Mouse (Mus musculus) right cerebral cortex, postnatal 36 days (tissue): Measurements from ENCODE around the gene Gba2.
"Not testable (repeated sequence)": the region's sequence is repeated elsewhere in the genome, so short reads cannot be mapped to it uniquely, and the experiment has no call there.

Experiments used
- DNase-seq, 2 experiments: peaks; one replicate each; pipeline ENCODE4 v3.0.0; 2022; ENCODE audit warnings: low spot score in 2 of 2, mixed read lengths in 1 of 2

The Gba2 gene

DNA sequence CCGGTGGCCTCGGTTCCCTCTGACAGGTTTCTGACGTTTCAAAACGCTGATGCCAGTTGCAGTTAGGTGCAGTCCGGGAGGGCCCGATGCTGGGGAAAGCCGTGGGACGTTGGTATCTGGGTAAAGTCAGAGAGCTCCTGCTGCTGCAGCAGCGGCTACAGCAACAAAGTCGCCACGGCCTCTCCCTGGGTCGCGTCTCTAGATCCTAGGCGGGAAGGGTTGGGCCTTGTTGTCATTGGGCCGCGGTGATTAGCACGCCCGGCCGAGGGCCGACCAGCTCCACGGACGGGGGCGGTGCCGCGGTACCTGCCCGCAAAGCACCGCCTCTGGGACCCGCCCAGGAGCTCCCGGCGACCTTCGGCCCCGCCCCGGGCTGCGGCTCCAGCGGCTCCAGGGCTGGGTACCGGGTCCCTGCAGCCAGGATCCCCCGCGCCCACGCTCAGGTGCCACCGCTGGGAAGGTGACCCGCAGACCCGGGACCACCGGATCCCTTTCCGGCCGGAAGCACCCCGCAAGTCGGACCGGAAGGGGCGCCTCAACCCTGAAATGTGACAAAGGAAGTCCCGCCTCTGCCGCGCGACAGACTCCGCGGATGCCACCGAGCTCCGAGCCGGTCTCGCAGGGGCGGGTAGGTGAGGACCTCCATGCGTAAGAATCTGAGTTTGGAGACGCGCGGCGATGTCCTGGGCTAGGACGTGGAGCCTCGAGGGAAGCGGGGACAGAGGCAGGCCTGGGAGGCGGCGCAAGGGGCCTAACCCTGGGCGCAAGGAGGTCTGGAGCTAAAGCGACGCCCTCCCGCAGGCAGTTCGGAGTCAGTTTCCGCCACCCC, at the start of gene Gba2, which contains the start of gene Rgp1:
Gene Gba2, minus strand, starts transcription at position 498 of the 829 bp plus-strand sequence.
Gene Rgp1, plus strand, starts transcription at position 340 of the 829 bp plus-strand sequence.
- DNase-seq, result peak; percentile 81 to 84

DNA sequence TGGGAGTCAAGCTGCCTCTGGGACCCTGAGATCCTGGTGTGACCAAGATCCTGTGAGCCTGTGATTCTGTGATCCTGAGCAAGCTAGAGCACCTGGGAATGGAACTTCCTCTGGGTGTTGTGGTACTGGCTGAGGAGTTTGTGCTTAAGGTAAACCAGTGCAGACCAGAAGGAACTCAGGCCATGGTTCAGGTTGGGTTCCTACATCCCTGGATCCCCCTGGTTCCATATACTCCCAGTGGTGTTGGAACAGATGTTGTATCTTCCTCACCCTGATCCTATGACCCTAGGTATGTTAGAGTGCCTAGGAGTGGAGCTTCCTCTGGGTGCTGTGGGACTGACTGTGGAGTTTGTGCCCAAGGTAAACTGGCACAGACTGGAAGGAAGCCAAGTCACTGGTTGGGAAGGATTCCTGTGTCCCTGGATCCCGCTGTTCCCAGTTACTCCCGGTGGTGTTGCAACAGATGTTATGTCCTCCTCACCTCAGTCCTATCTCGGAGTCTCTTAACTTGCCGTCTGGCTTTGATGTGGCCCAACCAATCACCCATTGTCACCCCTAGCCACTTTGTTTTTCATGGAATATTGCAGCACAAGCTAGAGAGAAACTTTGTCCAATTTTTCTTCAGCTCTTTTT, 41.6 kb upstream of the Gba2 start:
- no peak for DNase-seq

DNA sequence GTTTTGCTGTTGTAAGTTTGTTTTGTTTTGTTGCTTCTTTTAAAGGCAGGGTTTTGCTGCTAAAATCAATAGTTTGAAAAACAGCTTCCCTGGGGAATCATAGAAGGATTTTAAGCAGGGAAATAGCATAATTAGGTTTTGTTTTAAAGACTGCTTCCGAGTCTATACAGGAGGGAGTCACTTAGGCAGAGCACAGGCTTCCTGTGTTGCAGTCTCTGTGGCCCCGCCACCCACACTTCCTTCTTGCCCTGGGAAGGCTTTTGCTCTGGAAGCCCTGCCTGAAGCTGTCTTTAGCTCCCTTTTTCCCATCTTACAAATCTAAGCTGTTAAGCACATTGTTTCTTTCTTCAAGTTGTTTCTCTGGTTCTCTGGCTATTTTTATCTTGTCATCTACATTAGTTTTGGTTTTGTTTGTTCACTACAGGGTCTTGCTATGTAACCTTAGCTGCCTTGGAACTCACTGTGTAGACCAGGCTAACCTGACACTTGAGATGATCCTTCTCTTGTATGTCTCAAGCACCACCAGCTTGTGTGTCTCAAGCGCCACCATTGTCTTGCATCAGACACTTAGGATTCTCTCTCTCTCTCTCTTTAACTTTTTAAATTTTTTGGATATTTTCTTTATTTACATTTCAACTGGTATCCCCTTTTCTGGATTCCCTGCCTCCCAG, 34.5 kb upstream of the Gba2 start:
- no peak for DNase-seq

DNA sequence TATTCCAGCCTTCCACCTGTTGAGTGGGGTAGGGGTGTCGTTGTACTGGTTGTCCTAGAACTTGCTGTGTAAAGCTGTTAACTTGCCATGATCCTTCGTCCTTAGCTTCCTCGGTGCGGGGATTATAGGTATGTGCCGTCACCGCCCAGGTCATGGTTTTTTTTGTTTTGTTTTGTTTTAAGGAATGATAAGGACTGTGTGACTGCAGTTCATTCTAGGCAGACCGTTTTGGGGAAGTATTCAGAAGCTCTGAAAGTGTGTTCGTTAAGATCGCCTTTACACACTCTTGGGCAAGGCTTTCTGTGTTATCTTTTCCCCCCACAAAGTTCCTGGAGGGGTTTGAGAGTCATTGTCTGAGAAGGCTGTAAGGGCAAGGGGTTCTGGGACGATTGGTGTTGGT, 33.9 kb upstream of the Gba2 start:
- no peak for DNase-seq

DNA sequence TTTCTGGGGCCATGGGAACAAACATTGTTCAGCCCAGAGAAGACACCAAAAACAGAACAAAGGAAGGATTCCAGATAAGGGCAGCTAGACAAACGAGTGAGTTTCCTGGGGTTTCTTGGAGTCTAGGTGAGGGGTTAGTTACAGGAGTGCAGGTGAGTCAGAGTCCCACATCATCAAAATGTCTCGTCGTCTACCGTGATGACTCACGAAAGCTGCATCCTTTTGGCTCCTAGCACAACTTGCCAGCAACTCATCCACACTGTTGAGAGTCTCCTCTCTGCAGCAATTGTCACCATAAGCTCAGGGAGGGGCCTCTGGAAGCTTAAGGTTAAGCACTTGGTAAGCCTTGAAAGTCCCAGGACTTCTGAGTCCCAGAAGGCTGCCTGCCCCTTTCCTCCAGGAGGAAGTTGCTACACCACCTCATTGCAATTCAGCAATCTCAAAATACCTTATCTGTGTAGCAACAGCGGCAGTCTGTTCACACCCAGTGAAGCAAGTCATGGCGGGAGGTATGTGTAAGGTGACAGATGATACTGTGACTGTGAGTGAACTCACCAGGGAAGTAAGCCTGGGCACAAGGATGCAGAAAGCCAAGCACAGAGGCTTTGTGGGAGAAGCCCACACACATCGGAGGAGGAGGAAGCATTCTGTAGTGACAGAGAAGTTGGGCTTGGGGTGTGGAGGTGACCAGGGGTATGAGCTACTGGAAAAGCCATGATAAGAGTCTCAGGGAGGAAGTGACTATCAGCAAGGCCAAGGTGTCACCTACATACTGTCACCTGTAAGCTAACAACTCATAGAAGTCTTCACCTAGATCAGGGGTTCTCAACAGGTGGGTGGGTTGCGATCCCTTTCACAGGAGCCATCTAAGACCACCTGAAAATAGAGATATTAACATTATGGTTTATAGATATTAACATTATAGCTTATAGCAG, 26.3 kb upstream of the Gba2 start:
- DNase-seq, result no peak

DNA sequence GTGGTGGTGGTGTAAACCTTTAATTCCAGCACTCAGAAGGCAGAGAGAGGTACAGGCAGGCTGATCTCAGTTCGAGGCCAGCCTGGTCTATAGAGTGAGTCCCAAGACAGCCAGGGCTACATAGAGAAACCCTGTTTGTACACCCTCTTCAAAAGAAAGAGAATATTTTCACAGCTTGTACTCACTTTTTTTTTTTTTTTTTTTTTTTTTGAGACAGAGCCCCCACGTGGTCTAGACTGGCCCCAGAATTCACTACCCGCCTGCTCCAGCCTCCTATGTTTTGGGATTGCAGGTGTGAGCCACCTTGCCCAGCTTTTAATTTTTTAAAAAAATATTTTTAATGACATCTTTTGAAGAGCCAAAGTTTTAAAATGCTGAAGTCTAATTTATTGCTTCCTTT, 25.4 kb upstream of the Gba2 start:
- no peak for DNase-seq

DNA sequence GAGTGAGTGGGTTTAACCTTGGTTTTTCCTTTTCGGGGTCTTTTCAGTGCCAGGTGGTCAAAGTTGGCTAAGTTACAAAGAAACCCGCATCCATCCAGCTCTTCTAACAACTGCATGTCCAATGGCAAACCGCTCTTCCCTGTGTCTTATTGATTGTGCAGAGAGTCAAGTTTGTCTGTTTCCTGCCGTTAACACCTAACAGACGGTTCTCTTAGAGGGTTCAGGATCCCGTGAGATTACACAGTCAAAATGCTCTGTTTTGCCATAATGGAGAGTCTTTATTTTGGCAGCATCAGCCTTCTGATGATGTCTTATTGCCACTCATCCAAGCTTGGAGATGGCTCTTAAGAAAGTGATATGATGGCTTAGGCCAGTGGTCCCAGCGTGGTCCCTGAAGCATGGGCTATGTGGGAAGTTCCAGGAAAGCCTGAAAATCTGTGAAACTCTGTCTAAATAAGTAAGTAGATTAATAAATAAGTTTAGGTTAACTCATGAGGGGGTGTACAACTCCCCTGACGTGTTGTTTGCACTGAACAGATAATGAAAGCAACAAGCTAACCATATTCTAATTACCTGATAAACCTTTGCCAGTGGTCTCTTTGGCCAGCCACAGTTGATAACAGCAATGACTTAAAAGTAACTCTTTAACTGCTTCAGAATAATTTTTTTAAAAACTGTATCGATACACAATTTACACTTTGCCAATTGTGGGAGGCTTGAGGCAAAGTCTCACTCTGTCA, 21.7 kb upstream of the Gba2 start:
- no peak for DNase-seq

DNA sequence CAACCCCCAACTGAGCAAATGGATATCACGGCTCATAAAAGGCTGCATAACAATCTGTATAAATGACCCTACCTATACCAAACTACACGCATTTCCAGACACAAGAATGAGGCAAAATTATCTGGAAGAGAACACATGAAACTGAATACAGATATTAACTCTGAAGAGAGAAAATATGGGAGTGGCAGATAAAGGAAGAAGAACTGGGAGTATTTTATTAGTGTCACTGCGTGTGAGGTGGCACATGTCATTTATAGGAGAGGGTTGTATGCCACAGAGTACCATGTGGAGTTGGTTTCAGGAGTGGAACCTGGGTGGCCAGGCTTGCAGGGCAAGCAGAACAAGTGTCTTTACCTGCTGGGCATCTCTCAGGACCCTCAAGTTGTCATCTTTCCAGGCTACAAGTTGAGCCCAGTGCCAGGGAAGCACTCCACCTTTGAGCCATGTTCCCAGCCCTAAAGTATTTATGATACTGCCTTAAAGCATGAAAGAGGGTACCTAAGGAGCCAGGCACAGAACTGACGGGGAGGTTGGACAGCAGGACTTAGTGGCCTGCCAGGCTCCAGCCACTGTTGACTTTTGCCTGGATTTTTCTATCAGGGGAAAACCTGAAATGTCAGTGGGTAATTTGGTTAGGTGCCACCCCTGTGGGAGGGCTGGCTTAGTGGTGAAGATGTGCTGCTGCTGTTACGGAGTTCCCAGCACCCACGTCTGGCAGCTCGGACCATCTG, 20.1 kb upstream of the Gba2 start:
- no peak for DNase-seq

DNA sequence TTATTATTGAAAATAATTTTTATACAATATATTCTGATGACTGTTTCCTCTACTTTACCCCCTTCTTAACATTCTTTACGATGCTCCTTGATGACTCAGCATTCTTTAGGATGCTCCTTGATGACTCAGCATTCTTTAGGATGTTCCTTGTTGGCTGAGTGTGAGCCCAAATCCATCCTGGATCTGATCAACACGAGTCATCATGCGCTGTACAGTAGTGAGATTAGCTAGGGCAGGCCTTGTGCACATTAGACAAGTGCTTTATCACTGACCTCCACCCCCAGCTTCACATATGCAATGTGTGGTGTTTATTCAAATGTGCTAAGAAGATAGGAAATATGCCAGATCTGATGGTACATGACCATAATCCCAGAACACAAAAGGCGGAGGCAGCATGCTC, 19.5 kb upstream of the Gba2 start:
- no peak for DNase-seq

DNA sequence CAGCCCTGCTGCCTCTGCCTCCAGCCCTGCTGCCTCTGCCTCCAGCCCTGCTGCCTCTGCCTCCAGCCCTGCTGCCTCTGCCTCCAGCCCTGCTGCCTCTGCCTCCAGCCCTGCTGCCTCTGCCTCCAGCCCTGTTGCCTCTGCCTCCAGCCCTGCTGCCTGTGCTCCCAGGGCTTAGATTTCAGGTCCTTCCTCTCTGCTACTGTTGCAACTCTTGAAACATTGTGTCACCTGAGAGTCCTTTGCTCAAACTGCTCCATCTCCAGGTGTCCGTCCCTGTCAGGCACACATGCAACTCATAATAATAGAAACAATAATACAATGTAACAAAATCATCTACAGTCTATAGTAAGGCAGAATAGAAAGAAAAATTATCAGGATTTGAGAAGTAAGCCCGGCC, 17.9 kb upstream of the Gba2 start:
- DNase-seq, result not testable (repeated sequence)

DNA sequence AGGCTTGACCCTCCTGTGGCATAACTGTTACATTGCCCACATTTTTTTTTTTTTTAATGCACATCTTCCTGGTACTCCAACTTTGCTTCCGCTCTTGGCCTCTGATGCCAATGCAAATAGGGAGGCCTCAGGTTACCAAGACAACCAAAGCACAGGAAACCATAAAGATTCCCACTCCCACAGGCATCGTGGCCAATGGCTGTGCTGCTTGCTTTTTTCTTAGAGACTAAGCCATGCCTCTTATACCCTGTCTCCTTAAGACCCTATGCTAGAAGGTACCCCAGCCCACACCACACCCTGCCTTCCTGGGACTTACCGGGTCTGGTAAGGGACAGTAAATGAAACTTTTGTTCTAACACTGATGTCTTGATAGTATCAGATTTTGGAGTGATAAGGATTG, 14.8 kb upstream of the Gba2 start:
- no peak for DNase-seq

DNA sequence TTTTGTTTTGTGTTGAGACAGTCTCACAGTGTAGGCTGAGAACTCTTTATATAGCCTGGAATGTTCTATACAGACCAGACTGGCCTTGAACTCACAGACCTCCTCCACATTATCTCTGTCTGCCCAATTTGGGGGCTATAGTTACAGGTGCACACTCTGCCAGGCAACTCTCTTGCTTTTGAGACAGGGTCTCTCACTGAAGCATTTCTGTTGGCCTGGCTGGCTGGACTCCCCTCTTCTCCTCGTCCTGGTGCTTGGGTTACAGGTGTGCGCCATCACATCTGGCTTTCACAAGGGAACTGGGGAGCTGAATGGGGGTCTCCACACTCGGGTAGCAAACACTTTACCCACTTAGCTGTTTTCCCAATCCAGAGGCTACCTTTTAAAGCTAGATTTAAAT, 13.3 kb upstream of the Gba2 start:
- no peak for DNase-seq

DNA sequence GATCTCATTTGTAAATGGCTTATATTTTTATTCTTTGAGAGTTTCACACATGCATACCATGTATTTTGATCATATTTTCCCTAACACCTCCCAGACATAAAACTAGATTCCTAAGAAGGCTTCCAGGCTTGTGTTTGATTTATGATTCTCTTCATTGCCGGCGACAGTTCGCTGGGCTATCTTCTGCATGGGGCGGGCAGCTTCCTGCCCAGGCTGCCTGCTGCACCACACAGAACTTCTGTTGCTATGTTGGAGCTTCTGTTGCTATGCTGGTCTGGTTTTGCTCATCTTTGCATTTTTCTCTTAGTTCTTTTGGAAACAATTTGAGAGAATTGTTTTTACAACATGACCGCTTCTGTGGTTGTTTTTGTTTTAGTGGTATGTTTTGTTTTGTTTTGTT, 12.9 kb upstream of the Gba2 start:
- DNase-seq, result no peak

DNA sequence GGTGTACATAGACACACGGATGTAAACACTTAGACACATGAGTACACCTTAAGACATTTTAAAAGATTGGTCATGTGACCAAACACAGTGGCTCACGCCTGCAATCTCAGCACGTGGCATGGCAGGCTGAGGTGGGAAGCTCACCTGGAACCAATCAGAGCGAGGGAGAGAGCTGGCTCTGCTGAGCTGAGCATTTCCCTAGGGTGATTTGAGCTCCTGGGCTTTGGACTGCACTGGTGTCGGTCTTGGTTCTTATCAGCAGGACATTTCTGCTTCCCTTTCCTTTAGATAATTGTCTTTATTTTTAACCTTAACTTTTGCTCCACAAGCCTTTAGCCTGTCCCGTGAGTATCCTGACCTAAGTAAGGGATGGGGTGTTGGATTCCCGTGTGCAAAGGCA, 9.0 kb upstream of the Gba2 start:
- DNase-seq, result no peak

DNA sequence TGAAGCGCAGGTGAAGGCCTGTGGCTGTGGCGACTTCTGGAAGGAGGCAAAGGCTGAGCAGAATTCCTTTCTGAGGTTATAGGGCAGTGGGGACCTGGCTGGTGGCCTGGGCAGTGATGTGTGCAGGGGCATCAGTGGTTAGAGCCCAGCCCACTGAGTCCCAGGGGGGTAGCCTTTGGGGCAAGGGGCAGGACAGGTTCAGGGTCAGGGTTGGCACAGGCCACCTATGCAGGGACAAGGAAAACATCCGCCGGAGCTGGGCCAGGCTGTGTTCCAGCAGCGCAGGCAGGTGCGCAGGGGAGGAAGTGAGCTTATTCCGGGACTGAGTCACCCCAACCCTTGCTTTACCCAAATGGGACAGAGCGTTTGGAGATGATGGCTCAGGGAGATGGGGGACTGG, 7.7 kb upstream of the Gba2 start:
- no peak for DNase-seq

DNA sequence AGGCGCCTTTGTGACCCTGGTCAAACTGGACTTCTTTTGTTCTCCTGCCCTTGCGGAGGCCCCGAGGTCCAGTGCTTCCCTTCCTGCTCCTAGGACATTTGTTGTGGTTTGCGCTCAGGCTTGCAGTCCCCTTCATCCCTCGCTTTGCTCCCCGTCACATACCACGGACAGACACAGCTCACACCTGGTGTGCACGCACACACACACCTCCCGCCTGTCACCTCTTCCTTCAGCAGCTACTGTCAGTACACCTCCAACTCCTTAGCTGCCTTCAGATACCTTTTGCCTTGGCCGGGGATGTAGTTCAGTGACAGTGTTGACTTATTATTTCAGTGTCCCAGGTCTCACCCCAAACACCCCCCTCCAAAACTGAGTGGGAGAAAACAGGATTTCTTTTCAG, 7.0 kb upstream of the Gba2 start:
- no peak for DNase-seq

DNA sequence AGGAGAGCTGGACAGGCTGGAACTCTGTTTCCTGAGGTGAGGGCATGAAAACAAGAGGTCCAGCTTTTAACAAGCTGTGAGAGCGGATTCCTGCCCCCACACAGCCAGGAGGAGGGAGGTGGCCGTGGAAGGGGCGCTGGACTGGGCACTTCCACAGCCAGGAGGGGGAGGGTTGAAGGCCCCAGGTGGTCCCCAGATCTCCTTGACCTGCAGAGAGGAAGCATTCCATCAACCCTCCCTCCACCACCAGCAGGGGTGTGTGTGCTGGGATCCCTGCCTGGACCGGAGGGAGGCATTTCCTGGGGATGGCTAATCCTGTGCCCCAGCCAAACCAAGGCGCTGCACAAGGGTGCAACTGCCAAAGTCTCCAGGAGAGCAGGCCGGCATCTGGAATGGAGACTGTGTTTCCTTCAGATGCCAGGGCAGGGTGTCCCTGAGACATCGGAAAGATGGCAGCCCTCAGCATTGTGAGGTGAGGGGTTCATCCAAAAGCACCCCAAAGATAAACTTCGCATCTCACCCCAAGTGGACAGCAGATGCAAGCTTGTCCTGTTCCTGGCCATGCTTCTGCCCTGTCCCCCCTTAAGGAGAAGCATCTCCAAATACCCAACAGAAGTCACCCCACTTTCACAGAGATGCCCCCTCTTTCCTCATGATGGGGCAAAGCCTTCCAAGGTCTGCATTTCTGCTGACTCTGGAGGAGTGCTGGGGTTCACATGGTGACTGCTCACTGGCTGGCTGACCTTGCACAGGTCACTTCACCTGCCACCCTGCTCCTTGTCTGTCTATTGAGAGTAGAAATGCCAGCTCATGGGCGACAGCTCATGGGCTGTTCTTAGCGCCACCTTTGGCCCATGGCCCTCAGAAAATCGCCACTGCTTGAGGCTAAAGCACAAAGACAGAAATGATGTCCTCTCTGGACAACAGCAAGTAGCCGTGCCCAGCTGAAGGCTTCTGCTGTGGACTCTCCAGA, 6.1 kb upstream of the Gba2 start, which contains the start of gene Msmp:
Gene Msmp, minus strand, starts transcription at position 51 of the 973 bp plus-strand sequence.
- no peak for DNase-seq

DNA sequence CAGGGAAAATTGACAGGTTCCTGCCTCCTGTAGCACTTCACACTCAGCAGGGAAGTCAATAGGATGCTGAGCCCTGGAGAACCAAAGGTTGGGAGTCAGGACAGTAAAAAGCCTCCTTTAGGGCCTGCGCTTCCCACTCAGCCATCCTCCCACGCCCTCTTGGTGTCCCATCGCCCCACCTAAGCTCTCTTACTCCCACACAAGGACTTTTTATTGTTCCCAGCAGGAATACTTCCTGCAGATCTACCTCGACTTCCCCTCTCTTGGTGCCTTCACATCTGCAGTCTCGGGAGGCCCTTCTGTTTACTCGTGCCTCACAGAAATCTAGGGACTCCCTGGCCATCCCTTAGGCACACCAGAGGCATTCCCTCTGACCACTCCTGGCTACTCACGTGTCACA, 4.7 kb upstream of the Gba2 start:
- no peak for DNase-seq

DNA sequence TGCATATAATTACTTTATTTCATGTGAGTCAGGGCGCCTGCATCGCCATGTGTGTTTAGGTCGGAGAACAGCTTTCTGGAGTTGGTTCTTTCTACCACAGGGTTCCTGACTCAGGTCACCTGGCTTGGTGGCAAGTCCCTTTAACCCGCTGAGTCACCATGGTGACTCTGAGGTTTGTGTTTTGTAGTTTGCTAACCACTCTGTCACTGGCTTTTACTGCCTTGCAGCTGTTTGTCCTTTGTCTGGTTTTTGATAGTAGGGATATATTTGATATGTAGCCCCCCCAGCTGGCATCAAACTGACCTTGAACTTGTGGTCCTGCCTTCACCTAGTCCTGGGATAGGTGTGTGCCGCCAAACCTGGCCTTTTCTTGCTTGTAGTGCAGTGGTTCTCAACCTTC, 3.6 kb upstream of the Gba2 start:
- no peak for DNase-seq
